Comparison of ENCODE assay signal across 22 mouse cellular contexts in genomic region chr7:123212316-123212715, GRCm38 (mm10). TPM values are rescaled to one million over a fixed set of nuclear protein-coding genes. Genes with fewer than 3 reads are reported as not detected.
DNase-seq lines count a peak whose midpoint lies in the region; TF ChIP-seq lines count a peak whose summit lies in the region.
"Had no signal": no experiment of that assay in that cellular context is flagged by ENCODE, and none has a peak within 500 bp of the region (broad histone marks: within the 10 kb centered on the region; RNA-seq: fewer than 3 reads in every experiment).

No protein-coding gene starts in this region.

- H3K9ac ChIP-seq in ES-Bruce4 (ENCODE audit: low read depth, poor library complexity, severe bottlenecking) = no peak overlapping the region
- H3K9ac ChIP-seq: embryonic facial prominence, embryonic 15.5 days; heart, embryonic 15.5 days; hindbrain, embryonic 13.5 days had no signal

- H3K27me3 ChIP-seq in ES-Bruce4 (ENCODE audit: control insufficient read depth, insufficient read depth, low read length, poor library complexity, severe bottlenecking) = no peaks in the 10 kb centered on the region
- H3K27me3 ChIP-seq: embryonic facial prominence, embryonic 15.5 days; heart, embryonic 15.5 days; hindbrain, embryonic 13.5 days had no signal

- no peaks in the 10 kb centered on the region for H3K36me3 ChIP-seq in ES-Bruce4 (ENCODE audit: control insufficient read depth, insufficient read depth, low read length, poor library complexity, severe bottlenecking)
- H3K36me3 ChIP-seq: embryonic facial prominence, embryonic 15.5 days; forebrain, embryonic 10.5 days; heart, embryonic 15.5 days; hindbrain, embryonic 13.5 days had no signal

- TF ChIP-seq EP300 in ES-Bruce4 (IDR thresholded peaks at IDR 0.05; ENCODE audit: insufficient read depth, low read depth, low read length) = no peak

- no peaks in the 10 kb centered on the region for H3K9me3 ChIP-seq in ES-Bruce4 (replicated peaks; ENCODE audit: control insufficient read depth, insufficient read depth, low read length, poor library complexity, severe bottlenecking)
- H3K9me3 ChIP-seq: embryonic facial prominence, embryonic 15.5 days; forebrain, embryonic 10.5 days; heart, embryonic 15.5 days; hindbrain, embryonic 13.5 days had no signal

- TF ChIP-seq POLR2A in ES-Bruce4 (IDR thresholded peaks at IDR 0.05; ENCODE audit: insufficient read depth, low read length) = no peak

- H3K27ac ChIP-seq in ES-Bruce4 (ENCODE audit: insufficient read depth, low read length) = peak overlapping the region; percentile 29
- H3K27ac ChIP-seq: embryonic facial prominence, embryonic 15.5 days; forebrain, embryonic 10.5 days; gastrocnemius, adult 2 months; heart, embryonic 15.5 days; hindbrain, embryonic 13.5 days; hindbrain, postnatal 0 days had no signal

- H3K4me1 ChIP-seq in ES-Bruce4 (ENCODE audit: control insufficient read depth, insufficient read depth, low read length) = peaks cover 7% of the 10 kb centered on the region

- DNase-seq in retina, embryonic 14.5 days (ENCODE audit: low spot score) = peak; percentile 43
- DNase-seq in retina, postnatal 1 day = no peak
- DNase-seq in ZHBTc4 (ENCODE audit: low read depth, low spot score) = peak; percentile 78
- no peak for DNase-seq in frontal cortex, postnatal 10 days (ENCODE audit: low spot score in 2 of 2)
- DNase-seq in embryo, embryonic 11 days = no peak
- DNase-seq: adrenal gland, adult 8-10 months; adrenal gland, postnatal 36 days; B cell, adult 2 months; cerebellum, adult 2 months; cerebellum, postnatal 10 days; gastrocnemius, adult 2 months; gastrocnemius, postnatal 25 days; heart, postnatal 14 days; kidney, adult 18-20 months had no signal

- peak; percentile 7 for TF ChIP-seq CTCF in ES-Bruce4 (IDR thresholded peaks at IDR 0.05; ENCODE audit: low read depth, low read length)

- no peak overlapping the region for H3K4me3 ChIP-seq in ES-Bruce4 (ENCODE audit: low read depth, low read length)
- H3K4me3 ChIP-seq: embryonic facial prominence, embryonic 15.5 days; erythroblast, embryonic 14.5 days; forebrain, embryonic 10.5 days; gastrocnemius, adult 2 months; heart, embryonic 15.5 days; hindbrain, embryonic 13.5 days had no signal

RNA-seq across cellular contexts. Expression of gene Slc5a11, which starts 2.3 kb away (rescaled TPM):
- 2.3 TPM in 2 replicates for polyA plus RNA-seq in ES-Bruce4 (2011; ENCODE audit: insufficient read depth, insufficient read length, low read depth, missing spikeins)
- polyA plus RNA-seq: embryonic facial prominence, embryonic 11.5 days; erythroblast, embryonic 14.5 days; forebrain, embryonic 10.5 days; heart, embryonic 15.5 days had no signal

Comparison
In these comparisons a context has a peak if more than half of its experiments do, and no peak if none do; other contexts are left out.
1. DNase-seq: peak in retina, embryonic 14.5 days (single experiment) and ZHBTc4 (single experiment); none in retina, postnatal 1 day (single experiment), frontal cortex, postnatal 10 days (0 of 2) and embryo, embryonic 11 days (single experiment).